ENCODE assay signal across 14 mouse cellular contexts in genomic region chr8:83323056-83323455, GRCm38 (mm10). TPM values are rescaled to one million over a fixed set of nuclear protein-coding genes. Genes with fewer than 3 reads are reported as not detected.
DNase-seq lines count a peak whose midpoint lies in the region; ATAC-seq and TF ChIP-seq lines count a peak whose summit lies in the region.
"Had no signal": no experiment of that assay in that cellular context is flagged by ENCODE, and none has a peak within 500 bp of the region (broad histone marks: within the 10 kb centered on the region; RNA-seq: fewer than 3 reads in every experiment).

No protein-coding gene starts in this region.

- H3K9me3 ChIP-seq in ES-E14 (ENCODE audit: control insufficient read depth, insufficient read depth, low read depth, low read length): no peaks in the 10 kb centered on the region
- H3K9me3 ChIP-seq in liver, embryonic 16.5 days (replicated peaks; ENCODE audit: control insufficient read depth, low read length): no peaks in the 10 kb centered on the region
- no peaks in the 10 kb centered on the region for H3K9me3 ChIP-seq in hindbrain, embryonic 14.5 days (ENCODE audit: control insufficient read depth, low read length)

- 37% methylated on average over 2 of the region's 2 CpGs for WGBS in liver, embryonic 16.5 days (ENCODE audit: insufficient replicate concordance)
- 83% methylated on average over 2 of the region's 2 CpGs for WGBS in hindbrain, embryonic 14.5 days

- H3K27ac ChIP-seq in left cerebral cortex, adult 2 months: no peak overlapping the region
- no peak overlapping the region for H3K27ac ChIP-seq in ES-E14 (ENCODE audit: insufficient read depth, low read depth, low read length, poor library complexity, severe bottlenecking)
- no peak overlapping the region for H3K27ac ChIP-seq in liver, embryonic 16.5 days (ENCODE audit: low read length)
- no peak overlapping the region for H3K27ac ChIP-seq in hindbrain, embryonic 14.5 days

- peak; percentile 37; the same call in 1 of the 2 replicates for ATAC-seq in liver, embryonic 16.5 days (ENCODE audit: low read depth)
- ATAC-seq in hindbrain, embryonic 14.5 days (ENCODE audit: low FRiP score): no peak
- ATAC-seq: hindbrain, embryonic 16.5 days had no signal

- intact Hi-C loops in left cerebral cortex, adult 2 months (cut with DNase I): no loop called here

- in situ Hi-C loops in ES-E14 (cut with MboI; ENCODE audit: low sequenced_read_pairs in 2 of 2, unreplicated experiment in 2 of 2): no loop called here

- no peak overlapping the region for H3K4me3 ChIP-seq in left cerebral cortex, adult 2 months
- no peak overlapping the region for H3K4me3 ChIP-seq in ES-E14 (ENCODE audit: insufficient read depth in 1 of 2, low read depth in 1 of 2, low read length in 2 of 2, poor library complexity in 1 of 2, severe bottlenecking in 1 of 2)
- no peak overlapping the region for H3K4me3 ChIP-seq in liver, embryonic 16.5 days (ENCODE audit: low read depth, low read length)
- H3K4me3 ChIP-seq in hindbrain, embryonic 14.5 days (replicated peaks; ENCODE audit: low read length): no peak overlapping the region

- peak; percentile 29 for TF ChIP-seq CTCF in left cerebral cortex, adult 2 months (IDR thresholded peaks at IDR 0.05)

- H3K4me1 ChIP-seq in ES-E14 (ENCODE audit: control insufficient read depth in 2 of 2, insufficient read depth in 2 of 2, low read length in 2 of 2, poor library complexity in 1 of 2): peaks cover 2 to 4% of the 10 kb centered on the region in 2 experiments; a peak in 1 of 4 replicates
- H3K4me1 ChIP-seq in liver, embryonic 16.5 days (ENCODE audit: control insufficient read depth, low read depth, low read length): no peaks in the 10 kb centered on the region
- H3K4me1 ChIP-seq in hindbrain, embryonic 14.5 days (replicated peaks; ENCODE audit: control insufficient read depth, insufficient read depth, low read length): no peaks in the 10 kb centered on the region

- no peak for DNase-seq in left cerebral cortex, adult 2 months (ENCODE audit: extremely low spot score in 1 of 2, low spot score in 2 of 2)
- DNase-seq in left cerebral cortex, adult 18-20 months (ENCODE audit: low spot score in 2 of 2): no peak
- peak; percentile 30 for DNase-seq in ES-E14 (ENCODE audit: low read depth, low spot score)
- DNase-seq in c-Kit-positive CD71-positive TER-119-negative erythroid progenitor cells, embryonic 14.5 days (ENCODE audit: low read depth): peak; percentile 15
- no peak for DNase-seq in hindbrain, embryonic 14.5 days (ENCODE audit: low spot score)
- DNase-seq in urinary bladder, postnatal 36 days (ENCODE audit: low spot score in 2 of 2): no peak
- DNase-seq: cerebellum, adult 11-12 months; lung, postnatal 4 days had no signal

- H3K9ac ChIP-seq in ES-E14 (ENCODE audit: insufficient read depth, low read depth, low read length, poor library complexity, severe bottlenecking): no peak overlapping the region
- no peak overlapping the region for H3K9ac ChIP-seq in liver, embryonic 16.5 days (ENCODE audit: low read depth, low read length)
- H3K9ac ChIP-seq in hindbrain, embryonic 14.5 days: no peak overlapping the region

- no peak overlapping the region for H3K4me2 ChIP-seq in liver, embryonic 16.5 days (ENCODE audit: low read depth, low read length)
- H3K4me2 ChIP-seq in hindbrain, embryonic 14.5 days (replicated peaks): no peak overlapping the region
- H3K4me2 ChIP-seq: heart, embryonic 11.5 days had no signal

- peaks cover 4% of the 10 kb centered on the region; the same call in 1 of the 2 replicates for H3K36me3 ChIP-seq in ES-E14 (ENCODE audit: control insufficient read depth, insufficient read depth, low read length, poor library complexity, severe bottlenecking)
- H3K36me3 ChIP-seq in liver, embryonic 16.5 days (ENCODE audit: control insufficient read depth, insufficient read depth): no peaks in the 10 kb centered on the region; the same call in 1 of the 2 replicates
- peaks cover 73% of the 10 kb centered on the region for H3K36me3 ChIP-seq in hindbrain, embryonic 14.5 days (replicated peaks; ENCODE audit: control insufficient read depth, insufficient read depth)

- no peaks in the 10 kb centered on the region for H3K27me3 ChIP-seq in liver, embryonic 16.5 days (ENCODE audit: control insufficient read depth, insufficient read depth, low read depth, low read length)
- H3K27me3 ChIP-seq in hindbrain, embryonic 14.5 days (ENCODE audit: control insufficient read depth, insufficient read depth, low read length): no peaks in the 10 kb centered on the region

TF ChIP-seq in ES-E14, 5 proteins besides CTCF, POLR2A, EP300 and RAD21:
- TF ChIP-seq CHD2 (IDR thresholded peaks at IDR 0.05; ENCODE audit: low read depth, low read length): no peak
- TF ChIP-seq ZC3H11A (IDR thresholded peaks at IDR 0.05; ENCODE audit: borderline replicate concordance, low read depth, low read length): peak; percentile 71; the same call in 1 of the 2 replicates

RNA-seq across cellular contexts. Expression of gene Elmod2, which starts 9.2 kb away (rescaled TPM):
- total RNA-seq in left cerebral cortex, adult 2 months (2021): 10 to 100 TPM; 12.1 to 12.7 TPM
- 10 to 100 TPM; 12.3 to 13.8 TPM for total RNA-seq in left cerebral cortex, adult 18-20 months (2021)
- 8.9 and 10.7 TPM in 2 replicates for total RNA-seq in ES-E14 (2012; rRNA removed)
- 5.8 and 6.4 TPM in 2 replicates for polyA plus RNA-seq in liver, embryonic 16.5 days (2015; fragmentation: Nextera tagmentation; extraction: Ambion mirVana)
- polyA plus RNA-seq in hindbrain, embryonic 14.5 days (2014; fragmentation: Nextera tagmentation; extraction: Ambion mirVana): 24.1 and 24.9 TPM in 2 replicates

RNA-seq across cellular contexts. Expression of gene Mgat4d, which starts 25.2 kb away (rescaled TPM):
- not detected for total RNA-seq in left cerebral cortex, adult 2 months (2021)
- not detected for total RNA-seq in left cerebral cortex, adult 18-20 months (2021)
- 0.31 and 0.32 TPM in 2 replicates for total RNA-seq in ES-E14 (2012; rRNA removed)
- not detected in 2 replicates for polyA plus RNA-seq in liver, embryonic 16.5 days (2015; fragmentation: Nextera tagmentation; extraction: Ambion mirVana)
- not detected in 2 replicates for polyA plus RNA-seq in hindbrain, embryonic 14.5 days (2014; fragmentation: Nextera tagmentation; extraction: Ambion mirVana)
- total RNA-seq: left cerebral cortex, postnatal 36 days had no signal
- polyA plus RNA-seq: embryonic facial prominence, embryonic 14.5 days; frontal cortex, adult 2 months; heart, embryonic 11.5 days; hindbrain, embryonic 16.5 days had no signal

RNA-seq across cellular contexts. Expression of gene Ucp1, which starts 32.9 kb away (rescaled TPM):
- total RNA-seq in left cerebral cortex, adult 2 months (2021): not detected
- total RNA-seq in left cerebral cortex, adult 18-20 months (2021): under 1 TPM in 1 of 2 experiments, not detected in 1; 0.28 TPM
- total RNA-seq in ES-E14 (2012; rRNA removed): 0.13 and 0.16 TPM in 2 replicates
- not detected in 2 replicates for polyA plus RNA-seq in liver, embryonic 16.5 days (2015; fragmentation: Nextera tagmentation; extraction: Ambion mirVana)
- 0.16 TPM in 1 of 2 replicates, not detected in the other for polyA plus RNA-seq in hindbrain, embryonic 14.5 days (2014; fragmentation: Nextera tagmentation; extraction: Ambion mirVana)
- total RNA-seq: left cerebral cortex, postnatal 36 days had no signal
- polyA plus RNA-seq: heart, embryonic 11.5 days had no signal

Comparison
In these comparisons a context has a peak if more than half of its experiments do, and no peak if none do; other contexts are left out.
1. DNase-seq: peak in ES-E14 (single experiment) and c-Kit-positive CD71-positive TER-119-negative erythroid progenitor cells, embryonic 14.5 days (single experiment); none in left cerebral cortex, adult 2 months (0 of 2), left cerebral cortex, adult 18-20 months (0 of 2), hindbrain, embryonic 14.5 days (single experiment) and urinary bladder, postnatal 36 days (0 of 2).